ENCODE assay signal across 17 mouse cellular contexts in the genomic region with DNA sequence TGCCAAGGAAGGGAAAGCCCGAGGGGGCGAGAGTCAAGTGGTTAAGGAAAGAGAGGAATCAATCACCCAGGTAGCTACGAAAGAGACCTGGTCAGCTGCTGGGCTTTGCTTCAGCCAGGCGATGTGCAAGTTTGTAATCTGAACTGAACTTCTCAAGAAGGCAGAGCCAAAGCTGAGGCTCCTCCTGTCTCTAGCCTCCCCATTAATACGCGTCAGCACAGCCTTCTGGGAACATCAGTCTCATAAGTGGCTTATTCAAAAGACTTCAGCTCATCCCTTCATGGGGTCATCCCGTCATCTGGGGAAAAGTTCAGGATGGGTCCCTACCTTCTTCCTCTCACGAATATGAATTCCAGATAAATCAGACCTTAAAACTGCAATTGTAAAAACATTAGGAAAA.
"Had no signal": no experiment of that assay in that cellular context is flagged by ENCODE, and none has a peak within 500 bp of the region (broad histone marks: within the 10 kb centered on the region; RNA-seq: fewer than 3 reads in every experiment).

No protein-coding gene starts in this region.

- H3K36me3 ChIP-seq: limb, embryonic 12.5 days; liver, embryonic 13.5 days; lung, embryonic 15.5 days; midbrain, embryonic 12.5 days; stomach, embryonic 15.5 days had no signal

- H3K9ac ChIP-seq: limb, embryonic 12.5 days; liver, embryonic 13.5 days; liver, postnatal 0 days; lung, embryonic 15.5 days; midbrain, embryonic 12.5 days; stomach, embryonic 15.5 days had no signal

- H3K4me3 ChIP-seq: limb, embryonic 12.5 days; liver, embryonic 13.5 days; lung, embryonic 15.5 days; megakaryocyte, embryonic 14.5 days; midbrain, embryonic 12.5 days; stomach, embryonic 15.5 days had no signal

- H3K27me3 ChIP-seq: liver, embryonic 13.5 days; lung, embryonic 15.5 days; stomach, embryonic 15.5 days had no signal

- DNase-seq: kidney, adult 2 months; kidney, postnatal 36 days; layer of hippocampus, adult 9-11 months; layer of hippocampus, postnatal 36 days; liver, embryonic 13.5 days; liver, postnatal 0 days; lung, postnatal 14 days; right cerebral cortex, postnatal 14 days; thymus, adult 2 months; thymus, postnatal 25 days had no signal

- ATAC-seq: liver, postnatal 0 days had no signal

- H3K27ac ChIP-seq: kidney, postnatal 0 days; liver, embryonic 13.5 days; lung, embryonic 15.5 days; macrophage; midbrain, embryonic 12.5 days; stomach, embryonic 15.5 days had no signal

- H3K4me2 ChIP-seq: limb, embryonic 12.5 days; liver, embryonic 13.5 days; lung, embryonic 15.5 days; midbrain, embryonic 12.5 days; stomach, embryonic 15.5 days had no signal

- H3K9me3 ChIP-seq: limb, embryonic 12.5 days; liver, embryonic 13.5 days; lung, embryonic 15.5 days; megakaryocyte, embryonic 14.5 days; midbrain, embryonic 12.5 days; stomach, embryonic 15.5 days had no signal
